Mouse (Mus musculus): ENCODE data around the gene Ret. TPM values are rescaled to one million over a fixed set of nuclear protein-coding genes. Genes with fewer than 3 reads are reported as not detected.

Ret gene
- polyA plus RNA-seq, 1 experiment from 2014 or later: 0.47 TPM

- H3K4me1 ChIP-seq: no peaks in the 10 kb centered on the region
- no peak overlapping the region for H3K27ac ChIP-seq (replicated peaks)
- no peaks in the 10 kb centered on the region for H3K27me3 ChIP-seq (replicated peaks)
- no peaks in the 10 kb centered on the region for H3K36me3 ChIP-seq
- H3K9ac ChIP-seq: no peak overlapping the region
- 71% methylated on average over 4 of the region's 4 CpGs for WGBS
- ATAC-seq (ENCODE audit: extremely low read depth, insufficient number of reproducible peaks, low FRiP score, low TSS enrichment): no peak
- H3K4me2 ChIP-seq: no peak overlapping the region
- H3K4me3 ChIP-seq: no peak overlapping the region
- no peaks in the 10 kb centered on the region for H3K9me3 ChIP-seq
Observed at GRCm38 (mm10) chr6:118150128-118150527, 47.4 kb downstream of the Ret start.

- H3K4me1 ChIP-seq: peaks cover 7% of the 10 kb centered on the region
- no peak overlapping the region for H3K27ac ChIP-seq (replicated peaks)
- WGBS: 72% methylated on average over 6 of the region's 6 CpGs
- H3K9ac ChIP-seq: no peak overlapping the region
- no peaks in the 10 kb centered on the region for H3K36me3 ChIP-seq
- no peaks in the 10 kb centered on the region; the same call in 1 of the 2 replicates for H3K27me3 ChIP-seq (replicated peaks)
- ATAC-seq (ENCODE audit: extremely low read depth, insufficient number of reproducible peaks, low FRiP score, low TSS enrichment): no peak
- no peak overlapping the region for H3K4me2 ChIP-seq
- H3K4me3 ChIP-seq: no peak overlapping the region
- H3K9me3 ChIP-seq: peaks cover 5% of the 10 kb centered on the region; the same call in 1 of the 2 replicates
Observed at GRCm38 (mm10) chr6:118140961-118141360, 56.6 kb downstream of the Ret start.

GRCm38 (mm10) chr6:118138731-118139709 is 58.5 kb downstream of the Ret start, which contains the start of gene Csgalnact2:
Gene Csgalnact2, minus strand, starts transcription at chr6:118139140.
- Histone ChIP-seq H3K36me3 (no peaks in the 10 kb centered on the region), H3K27me3 (replicated peaks) (no peaks in the 10 kb centered on the region; the same call in 1 of the 2 replicates), H3K27ac (replicated peaks) (peak within 1 kb of the TSS; percentile 78), H3K9ac (peak within 1 kb of the TSS; percentile 86), H3K4me2 (peak within 1 kb of the TSS; percentile 88), H3K4me1 (peaks cover 7% of the 10 kb centered on the region), H3K4me3 (peak within 1 kb of the TSS; percentile 79), H3K9me3 (no peaks in the 10 kb centered on the region)
- ATAC-seq (ENCODE audit: extremely low read depth, insufficient number of reproducible peaks, low FRiP score, low TSS enrichment): peak; percentile 97
- WGBS: 7% methylated on average over 63 of the region's 66 CpGs

GRCm38 (mm10) chr6:118137148-118137547 is 60.4 kb downstream of the Ret start:
- H3K27ac ChIP-seq (replicated peaks): no peak overlapping the region
- H3K36me3 ChIP-seq: no peaks in the 10 kb centered on the region
- H3K4me2 ChIP-seq: no peak overlapping the region
- H3K9ac ChIP-seq: peak overlapping the region; percentile 33; the same call in 1 of the 2 replicates
- H3K4me1 ChIP-seq: peaks cover 7% of the 10 kb centered on the region
- ATAC-seq (ENCODE audit: extremely low read depth, insufficient number of reproducible peaks, low FRiP score, low TSS enrichment): no peak
- WGBS: 70% methylated on average over 2 of the region's 2 CpGs
- no peaks in the 10 kb centered on the region; the same call in 1 of the 2 replicates for H3K27me3 ChIP-seq (replicated peaks)
- no peaks in the 10 kb centered on the region for H3K9me3 ChIP-seq
- H3K4me3 ChIP-seq: no peak overlapping the region

- H3K9ac ChIP-seq: no peak overlapping the region
- no peak overlapping the region for H3K27ac ChIP-seq (replicated peaks)
- H3K36me3 ChIP-seq: no peaks in the 10 kb centered on the region
- ATAC-seq (ENCODE audit: extremely low read depth, insufficient number of reproducible peaks, low FRiP score, low TSS enrichment): no peak
- H3K27me3 ChIP-seq (replicated peaks): no peaks in the 10 kb centered on the region
- H3K4me2 ChIP-seq: no peak overlapping the region
- H3K4me1 ChIP-seq: peaks cover 14% of the 10 kb centered on the region
- no peaks in the 10 kb centered on the region for H3K9me3 ChIP-seq
- no peak overlapping the region for H3K4me3 ChIP-seq
- WGBS: 66% methylated on average over 1 of the region's 1 CpGs
Observed at GRCm38 (mm10) chr6:118134461-118134860, 63.1 kb downstream of the Ret start.

GRCm38 (mm10) chr6:118130022-118130421 is 67.5 kb downstream of the Ret start:
- H3K4me1 ChIP-seq: peaks cover 30% of the 10 kb centered on the region
- no peak for ATAC-seq (ENCODE audit: extremely low read depth, insufficient number of reproducible peaks, low FRiP score, low TSS enrichment)
- no peaks in the 10 kb centered on the region for H3K27me3 ChIP-seq (replicated peaks)
- no peak overlapping the region for H3K9ac ChIP-seq
- WGBS: 73% methylated on average over 2 of the region's 2 CpGs
- no peak overlapping the region for H3K4me2 ChIP-seq
- no peak overlapping the region for H3K27ac ChIP-seq (replicated peaks)
- peaks cover 3% of the 10 kb centered on the region for H3K36me3 ChIP-seq
- no peak overlapping the region for H3K4me3 ChIP-seq
- no peaks in the 10 kb centered on the region for H3K9me3 ChIP-seq

- peaks cover 15% of the 10 kb centered on the region for H3K36me3 ChIP-seq
- ATAC-seq (ENCODE audit: extremely low read depth, insufficient number of reproducible peaks, low FRiP score, low TSS enrichment): no peak
- no peak overlapping the region for H3K4me3 ChIP-seq
- H3K4me1 ChIP-seq: peaks cover 30% of the 10 kb centered on the region
- no peaks in the 10 kb centered on the region for H3K9me3 ChIP-seq
- peak overlapping the region; percentile 20 for H3K27ac ChIP-seq (replicated peaks)
- peak overlapping the region; percentile 34 for H3K4me2 ChIP-seq
- no peak overlapping the region for H3K9ac ChIP-seq
- WGBS: 6% methylated on average over 6 of the region's 6 CpGs
- H3K27me3 ChIP-seq (replicated peaks): no peaks in the 10 kb centered on the region
Observed at GRCm38 (mm10) chr6:118127827-118128487, 69.6 kb downstream of the Ret start.

GRCm38 (mm10) chr6:118127198-118127597 is 70.3 kb downstream of the Ret start:
- Histone ChIP-seq H3K9me3 (no peaks in the 10 kb centered on the region), H3K9ac (no peak overlapping the region), H3K4me1 (peaks cover 30% of the 10 kb centered on the region), H3K27ac (replicated peaks) (peak overlapping the region; percentile 20; the same call in 1 of the 2 replicates), H3K4me3 (no peak overlapping the region), H3K27me3 (replicated peaks) (no peaks in the 10 kb centered on the region), H3K4me2 (no peak overlapping the region), H3K36me3 (peaks cover 23% of the 10 kb centered on the region)
- 72% methylated on average over 7 of the region's 7 CpGs for WGBS
- no peak for ATAC-seq (ENCODE audit: extremely low read depth, insufficient number of reproducible peaks, low FRiP score, low TSS enrichment)

GRCm38 (mm10) chr6:118126577-118126976 is 70.9 kb downstream of the Ret start:
- no peak overlapping the region for H3K4me3 ChIP-seq
- ATAC-seq (ENCODE audit: extremely low read depth, insufficient number of reproducible peaks, low FRiP score, low TSS enrichment): no peak
- no peak overlapping the region for H3K9ac ChIP-seq
- H3K27ac ChIP-seq (replicated peaks): no peak overlapping the region
- peaks cover 29% of the 10 kb centered on the region for H3K36me3 ChIP-seq
- H3K4me2 ChIP-seq: no peak overlapping the region
- peaks cover 30% of the 10 kb centered on the region for H3K4me1 ChIP-seq
- no peaks in the 10 kb centered on the region for H3K27me3 ChIP-seq (replicated peaks)
- no peaks in the 10 kb centered on the region for H3K9me3 ChIP-seq

- H3K27me3 ChIP-seq (replicated peaks): no peaks in the 10 kb centered on the region
- H3K36me3 ChIP-seq: peaks cover 47% of the 10 kb centered on the region
- no peaks in the 10 kb centered on the region for H3K9me3 ChIP-seq
- 69% methylated on average over 1 of the region's 1 CpGs for WGBS
- ATAC-seq (ENCODE audit: extremely low read depth, insufficient number of reproducible peaks, low FRiP score, low TSS enrichment): no peak
- no peak overlapping the region for H3K4me3 ChIP-seq
- no peak overlapping the region for H3K9ac ChIP-seq
- no peak overlapping the region for H3K27ac ChIP-seq (replicated peaks)
- H3K4me1 ChIP-seq: peaks cover 10% of the 10 kb centered on the region
- no peak overlapping the region for H3K4me2 ChIP-seq
Observed at GRCm38 (mm10) chr6:118122767-118123166, 74.8 kb downstream of the Ret start.

- no peak for ATAC-seq (ENCODE audit: extremely low read depth, insufficient number of reproducible peaks, low FRiP score, low TSS enrichment)
- WGBS: 33% methylated on average over 1 of the region's 1 CpGs
Observed at GRCm38 (mm10) chr6:118111810-118112209, 85.7 kb downstream of the Ret start.

More at GRCm38 (mm10) chr6:118111810-118112209, 85.7 kb downstream of the Ret start:
- Histone ChIP-seq H3K27me3 (replicated peaks) (no peaks in the 10 kb centered on the region), H3K27ac (replicated peaks) (no peak overlapping the region), H3K36me3 (peaks cover 49% of the 10 kb centered on the region), H3K9me3 (no peaks in the 10 kb centered on the region), H3K9ac (no peak overlapping the region), H3K4me2 (no peak overlapping the region), H3K4me1 (no peaks in the 10 kb centered on the region), H3K4me3 (no peak overlapping the region)

Measured in heart, embryonic 13.5 days (tissue).